Mouse (Mus musculus): ENCODE results near the gene Atf5. TPM values are rescaled to one million over a fixed set of nuclear protein-coding genes. Genes with fewer than 3 reads are reported as not detected.

The Atf5 gene
- 5.4 and 5.7 TPM in 2 replicates for polyA plus RNA-seq (2016; fragmentation: Nextera tagmentation; extraction: Ambion mirVana)

DNA sequence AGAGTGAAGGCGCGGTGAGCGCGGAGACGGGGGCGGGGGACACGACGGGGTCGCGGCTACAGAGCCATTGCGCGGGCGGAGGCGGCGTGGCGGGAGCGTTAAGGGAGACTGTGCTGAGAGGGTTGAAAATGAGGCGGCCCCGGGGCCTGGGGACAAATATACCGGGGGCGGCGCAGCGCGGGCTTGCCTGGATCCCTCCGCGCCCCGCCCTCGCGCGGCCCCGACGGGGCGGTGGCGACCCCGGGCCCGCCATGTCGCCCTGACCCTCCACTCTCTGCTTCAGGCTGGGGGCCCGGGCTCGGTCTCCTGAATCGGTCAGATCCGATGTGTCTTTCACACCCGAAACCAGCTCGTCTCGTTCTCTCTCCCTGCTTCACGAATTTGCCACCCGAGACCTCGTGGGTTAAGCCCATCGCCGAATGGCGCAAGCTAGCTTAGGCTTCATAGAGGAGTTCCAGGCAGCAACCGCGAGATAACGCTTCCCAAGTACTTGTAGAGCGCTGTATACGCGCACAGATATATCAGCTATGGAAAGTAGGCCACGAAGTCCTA is at the start of gene Atf5:
Atf5 (minus strand) TSS at position 189 of the 552 bp plus-strand sequence.
- no peaks in the 10 kb centered on the region for H3K27me3 ChIP-seq (replicated peaks)
- peak within 1 kb of the TSS; percentile 88 for H3K4me2 ChIP-seq
- ATAC-seq = peak; percentile 12; the same call in 1 of the 2 replicates
- WGBS (ENCODE audit: insufficient replicate concordance) = under 1% methylated on average over 49 of the region's 57 CpGs
- peaks cover 47% of the 10 kb centered on the region for H3K36me3 ChIP-seq
- H3K4me1 ChIP-seq = peaks cover 65% of the 10 kb centered on the region
- peak within 1 kb of the TSS; percentile 84 for H3K4me3 ChIP-seq
- H3K9ac ChIP-seq = peak within 1 kb of the TSS; percentile 97
- no peaks in the 10 kb centered on the region for H3K9me3 ChIP-seq (replicated peaks)
- H3K27ac ChIP-seq = peak within 1 kb of the TSS; percentile 97

DNA sequence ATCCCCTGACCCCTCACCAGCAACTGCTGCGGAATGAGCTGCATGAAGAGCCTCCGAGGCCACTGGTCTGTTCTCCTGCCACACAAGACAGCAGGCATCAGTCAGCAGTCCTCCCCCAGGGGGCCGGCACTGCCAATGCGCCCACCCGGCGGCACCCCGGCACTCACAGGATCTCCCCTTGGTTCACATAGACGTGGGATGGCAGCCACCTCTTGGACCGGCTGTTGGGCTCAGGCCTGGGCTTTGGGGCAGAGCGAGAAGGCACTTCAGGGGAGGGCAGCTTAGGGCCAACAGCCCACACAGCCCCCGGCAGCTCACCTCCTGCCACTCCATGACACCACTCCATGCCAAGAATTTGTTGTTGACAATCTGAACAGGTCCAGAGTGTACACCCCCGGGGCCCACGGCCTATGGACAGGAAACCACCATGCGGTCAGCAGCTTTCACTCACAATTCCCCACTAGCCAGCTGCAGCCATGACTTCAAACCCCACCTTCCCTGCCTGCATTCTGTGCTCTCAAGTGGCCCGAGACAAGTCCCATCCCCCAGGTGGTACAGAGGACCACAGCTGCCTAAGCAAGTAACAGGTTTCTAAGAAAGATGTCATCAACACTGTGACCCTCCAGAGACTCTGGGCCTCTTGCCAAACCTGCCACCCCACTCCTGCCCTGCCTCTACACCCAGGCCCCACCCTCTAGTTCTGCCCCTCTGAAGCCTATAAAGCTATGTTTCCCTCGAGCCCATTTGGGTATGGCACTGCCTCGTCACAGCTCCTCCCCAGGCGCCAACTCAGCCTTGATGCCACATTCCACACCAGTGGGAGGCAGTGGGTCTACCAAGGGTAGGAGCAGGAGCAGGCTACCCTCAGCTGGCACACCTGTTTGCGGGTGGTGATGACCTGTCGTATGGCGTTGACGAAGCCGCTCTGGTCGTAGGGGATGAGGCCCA is 48.4 kb upstream of the Atf5 start:
- Histone ChIP-seq H3K27ac (no peak overlapping the region), H3K4me3 (no peak overlapping the region), H3K4me2 (no peak overlapping the region), H3K4me1 (peaks cover 61% of the 10 kb centered on the region), H3K36me3 (peaks cover 60% of the 10 kb centered on the region), H3K9ac (no peak overlapping the region), H3K27me3 (replicated peaks) (no peaks in the 10 kb centered on the region), H3K9me3 (replicated peaks) (no peaks in the 10 kb centered on the region)
- 83% methylated on average over 24 of the region's 24 CpGs for WGBS (ENCODE audit: insufficient replicate concordance)
- no peak for ATAC-seq

- Histone ChIP-seq H3K36me3 (peaks cover 66% of the 10 kb centered on the region), H3K4me2 (no peak overlapping the region), H3K27me3 (replicated peaks) (no peaks in the 10 kb centered on the region), H3K27ac (no peak overlapping the region), H3K4me3 (no peak overlapping the region), H3K4me1 (peaks cover 65% of the 10 kb centered on the region), H3K9me3 (replicated peaks) (no peaks in the 10 kb centered on the region), H3K9ac (no peak overlapping the region)
- no peak for ATAC-seq
- 87% methylated on average over 11 of the region's 11 CpGs for WGBS (ENCODE audit: insufficient replicate concordance)
These were observed 47.6 kb upstream of the Atf5 start for GRCm38 (mm10) chr7:44863982-44864494.

DNA sequence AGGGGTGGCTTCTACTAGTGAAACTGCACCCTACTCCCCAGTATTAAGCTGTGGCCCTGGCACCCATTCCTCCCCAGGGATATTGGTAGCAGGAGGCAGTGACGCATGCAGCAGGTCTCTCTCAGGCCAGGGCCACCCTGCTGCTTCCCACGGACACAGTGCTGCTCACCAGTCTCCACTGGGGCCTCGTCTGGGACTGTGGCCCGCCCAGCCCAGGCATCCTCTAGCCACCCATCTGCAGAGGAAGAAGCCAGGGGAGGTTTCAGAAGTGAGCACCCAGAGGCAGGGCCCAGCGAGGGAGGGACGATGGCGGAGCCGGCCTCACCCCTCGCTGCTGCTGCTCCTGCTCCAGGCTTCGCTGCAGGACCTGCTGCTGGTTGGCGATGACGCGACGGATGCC is 46.8 kb upstream of the Atf5 start:
- Histone ChIP-seq H3K27ac (no peak overlapping the region), H3K36me3 (peaks cover 71% of the 10 kb centered on the region), H3K9me3 (replicated peaks) (no peaks in the 10 kb centered on the region), H3K27me3 (replicated peaks) (no peaks in the 10 kb centered on the region), H3K4me2 (no peak overlapping the region), H3K4me3 (no peak overlapping the region), H3K4me1 (peaks cover 63% of the 10 kb centered on the region), H3K9ac (no peak overlapping the region)
- no peak for ATAC-seq
- 86% methylated on average over 14 of the region's 14 CpGs for WGBS (ENCODE audit: insufficient replicate concordance)

DNA sequence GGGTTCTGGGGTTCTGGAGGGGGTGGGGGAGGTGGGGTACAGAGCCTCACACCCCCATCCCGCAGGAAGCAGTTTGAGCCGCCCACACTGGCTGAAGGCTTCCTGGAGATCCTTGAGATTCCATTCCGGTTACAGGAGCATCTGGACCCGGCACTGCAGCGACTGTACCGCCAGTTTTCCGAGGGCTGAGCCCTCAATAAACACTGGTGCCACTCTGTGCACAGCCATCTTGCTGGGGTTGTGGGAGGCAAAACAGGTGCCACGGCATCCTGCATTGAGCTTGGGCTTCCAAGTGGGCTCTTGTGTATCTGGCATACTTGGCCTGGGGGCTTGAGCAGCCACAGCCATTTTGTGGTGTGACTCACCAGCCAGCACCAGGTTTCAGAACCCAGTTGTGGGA is 46.0 kb upstream of the Atf5 start:
- H3K9me3 ChIP-seq (replicated peaks) = no peaks in the 10 kb centered on the region
- H3K27ac ChIP-seq = no peak overlapping the region
- H3K36me3 ChIP-seq = peaks cover 71% of the 10 kb centered on the region
- no peak overlapping the region for H3K4me3 ChIP-seq
- H3K4me2 ChIP-seq = no peak overlapping the region
- H3K27me3 ChIP-seq (replicated peaks) = no peaks in the 10 kb centered on the region
- ATAC-seq = no peak
- peaks cover 62% of the 10 kb centered on the region for H3K4me1 ChIP-seq
- WGBS (ENCODE audit: insufficient replicate concordance) = 88% methylated on average over 8 of the region's 8 CpGs
- H3K9ac ChIP-seq = no peak overlapping the region

DNA sequence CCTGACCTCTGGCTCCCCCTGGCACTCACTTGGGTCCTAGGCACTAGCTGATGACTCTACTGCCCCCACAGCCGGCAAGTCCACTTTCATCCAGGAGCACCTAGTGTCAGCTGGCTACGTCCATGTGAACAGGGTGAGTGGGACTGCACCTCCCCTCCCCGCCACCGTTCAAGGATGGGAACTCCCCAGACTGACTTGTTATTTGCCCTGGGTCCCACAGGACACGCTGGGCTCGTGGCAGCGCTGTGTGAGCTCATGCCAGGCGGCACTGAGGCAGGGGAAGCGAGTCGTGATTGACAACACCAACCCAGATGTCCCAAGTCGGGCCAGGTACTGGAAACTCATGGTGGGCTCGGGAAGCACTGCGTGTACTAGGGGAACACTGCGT is 45.0 kb upstream of the Atf5 start:
- Histone ChIP-seq H3K27ac (no peak overlapping the region), H3K27me3 (replicated peaks) (no peaks in the 10 kb centered on the region), H3K4me3 (no peak overlapping the region), H3K9ac (no peak overlapping the region), H3K36me3 (peaks cover 70% of the 10 kb centered on the region), H3K9me3 (replicated peaks) (no peaks in the 10 kb centered on the region), H3K4me1 (peaks cover 55% of the 10 kb centered on the region), H3K4me2 (no peak overlapping the region)
- no peak for ATAC-seq
- WGBS (ENCODE audit: insufficient replicate concordance) = 81% methylated on average over 14 of the region's 14 CpGs

GRCm38 (mm10) chr7:44860576-44861428 is 44.3 kb upstream of the Atf5 start:
- no peaks in the 10 kb centered on the region for H3K27me3 ChIP-seq (replicated peaks)
- no peak overlapping the region for H3K27ac ChIP-seq
- H3K36me3 ChIP-seq = peaks cover 65% of the 10 kb centered on the region
- H3K9me3 ChIP-seq (replicated peaks) = no peaks in the 10 kb centered on the region
- H3K9ac ChIP-seq = 0 out of 2 replicates have a peak overlapping the region, but pooled peaks have one; percentile 2
- no peak overlapping the region for H3K4me2 ChIP-seq
- 54% methylated on average over 22 of the region's 22 CpGs for WGBS (ENCODE audit: insufficient replicate concordance)
- ATAC-seq = 0 out of 2 replicates have a peak, but pooled peaks have one; percentile 22
- H3K4me3 ChIP-seq = no peak overlapping the region
- peaks cover 55% of the 10 kb centered on the region for H3K4me1 ChIP-seq

- H3K27ac ChIP-seq = no peak overlapping the region
- WGBS (ENCODE audit: insufficient replicate concordance) = 80% methylated on average over 11 of the region's 11 CpGs
These were observed 43.4 kb upstream of the Atf5 start for GRCm38 (mm10) chr7:44859896-44860295.

DNA sequence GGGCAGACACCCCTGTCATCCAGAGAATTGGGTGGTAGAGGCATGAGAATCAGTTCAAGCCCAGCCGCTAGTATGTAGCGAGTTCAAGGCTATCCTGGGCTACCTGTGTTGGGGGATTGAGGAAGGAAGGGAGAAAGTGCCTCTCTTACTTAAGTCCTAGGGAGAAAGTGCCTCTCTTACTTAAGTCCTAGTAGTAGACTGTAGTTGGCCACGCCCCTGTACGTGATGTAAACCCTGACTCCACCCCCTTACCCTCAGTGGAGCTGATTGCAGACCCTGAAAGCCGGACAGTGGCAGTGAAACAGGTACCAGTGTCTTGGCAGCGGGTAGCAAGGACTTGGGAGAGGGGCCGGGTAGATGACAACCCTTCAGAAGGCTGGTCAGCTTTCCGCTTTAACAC is 41.4 kb upstream of the Atf5 start:
- peaks cover 41% of the 10 kb centered on the region for H3K36me3 ChIP-seq
- no peaks in the 10 kb centered on the region for H3K27me3 ChIP-seq (replicated peaks)
- peak overlapping the region; percentile 86 for H3K4me3 ChIP-seq
- H3K27ac ChIP-seq = peak overlapping the region; percentile 97
- H3K9ac ChIP-seq = peak overlapping the region; percentile 90
- peak overlapping the region; percentile 89 for H3K4me2 ChIP-seq
- H3K9me3 ChIP-seq (replicated peaks) = no peaks in the 10 kb centered on the region
- peaks cover 68% of the 10 kb centered on the region for H3K4me1 ChIP-seq
- ATAC-seq = 0 out of 2 replicates have a peak, but pooled peaks have one; percentile 8
- WGBS (ENCODE audit: insufficient replicate concordance) = 20% methylated on average over 8 of the region's 8 CpGs

More at GRCm38 (mm10) chr7:44859896-44860295, 43.4 kb upstream of the Atf5 start:
- H3K27me3 ChIP-seq (replicated peaks) = no peaks in the 10 kb centered on the region
- H3K9ac ChIP-seq = no peak overlapping the region
- peaks cover 55% of the 10 kb centered on the region for H3K4me1 ChIP-seq
- H3K9me3 ChIP-seq (replicated peaks) = no peaks in the 10 kb centered on the region
- no peak overlapping the region for H3K4me3 ChIP-seq
- no peak overlapping the region for H3K4me2 ChIP-seq
- ATAC-seq = no peak
- peaks cover 56% of the 10 kb centered on the region for H3K36me3 ChIP-seq

GRCm38 (mm10) chr7:44857042-44857552 is 40.6 kb upstream of the Atf5 start, which contains the start of gene Pnkp:
TSS of gene Pnkp (plus strand) at chr7:44857139.
- Histone ChIP-seq H3K4me2 (peak within 1 kb of the TSS; percentile 89), H3K9me3 (replicated peaks) (no peaks in the 10 kb centered on the region), H3K27ac (peak within 1 kb of the TSS; percentile 97), H3K9ac (peak within 1 kb of the TSS; percentile 90), H3K4me1 (peaks cover 76% of the 10 kb centered on the region), H3K4me3 (peak within 1 kb of the TSS; percentile 86), H3K36me3 (peaks cover 41% of the 10 kb centered on the region), H3K27me3 (replicated peaks) (no peaks in the 10 kb centered on the region)
- WGBS (ENCODE audit: insufficient replicate concordance) = 1% methylated on average over 32 of the region's 32 CpGs
- ATAC-seq = peak; percentile 23; the same call in 1 of the 2 replicates

GRCm38 (mm10) chr7:44856265-44856916 is 39.9 kb upstream of the Atf5 start:
- H3K4me3 ChIP-seq = peak overlapping the region; percentile 86
- H3K36me3 ChIP-seq = peaks cover 41% of the 10 kb centered on the region
- no peak for ATAC-seq
- no peaks in the 10 kb centered on the region for H3K27me3 ChIP-seq (replicated peaks)
- H3K4me1 ChIP-seq = peaks cover 83% of the 10 kb centered on the region
- H3K4me2 ChIP-seq = peak overlapping the region; percentile 89
- 20% methylated on average over 9 of the region's 9 CpGs for WGBS (ENCODE audit: insufficient replicate concordance)
- no peaks in the 10 kb centered on the region for H3K9me3 ChIP-seq (replicated peaks)
- H3K27ac ChIP-seq = peak overlapping the region; percentile 97
- peak overlapping the region; percentile 90 for H3K9ac ChIP-seq
